Mouse (Mus musculus): ENCODE measurements around the gene Cpsf4l. TPM values are rescaled to one million over a fixed set of nuclear protein-coding genes. Genes with fewer than 3 reads are reported as not detected.

Gene Cpsf4l
- polyA plus RNA-seq, 1 experiment = 0.84 TPM

DNA sequence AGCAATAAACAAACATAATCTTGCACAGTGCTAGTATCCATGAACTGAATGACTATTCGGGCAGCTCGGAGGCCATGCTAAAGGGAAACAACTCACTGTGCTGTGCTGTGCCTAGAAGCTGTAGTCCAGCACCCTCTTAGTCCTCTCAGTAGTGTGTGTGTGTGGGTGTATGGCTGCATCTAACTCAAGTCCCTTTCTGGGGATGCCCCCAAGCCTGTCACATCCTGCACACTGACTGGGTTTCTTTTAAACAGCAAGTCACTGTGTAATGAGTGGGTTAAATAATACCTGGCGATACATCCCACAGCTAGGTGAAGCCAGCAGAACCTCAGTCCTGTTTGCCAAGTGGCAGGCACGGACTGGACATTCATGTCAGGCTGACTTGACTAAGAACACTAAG, 51.1 kb downstream of the Cpsf4l start:
- Histone ChIP-seq H3K4me1 (replicated peaks; ENCODE audit: control insufficient read depth, insufficient read depth, low read length) (no peaks in the 10 kb centered on the region), H3K27ac (ENCODE audit: control insufficient read depth, insufficient read depth, low read length) (no peak overlapping the region), H3K4me3 (ENCODE audit: control insufficient read depth, insufficient read depth, low read length) (no peak overlapping the region), H3K27me3 (ENCODE audit: control insufficient read depth, insufficient read depth, low read length) (no peaks in the 10 kb centered on the region), H3K36me3 (ENCODE audit: control insufficient read depth, insufficient read depth, low read length) (peaks cover 88% of the 10 kb centered on the region)
- TF ChIP-seq POLR2A (IDR thresholded peaks at IDR 0.05; ENCODE audit: control insufficient read depth, extremely low read depth, insufficient read depth, low read length, poor library complexity) (no peak), CTCF (IDR thresholded peaks at IDR 0.05; ENCODE audit: borderline replicate concordance, control insufficient read depth, extremely low read depth, insufficient read depth, low read length, poor library complexity) (no peak)
- WGBS = 94% methylated on average over 4 of the region's 4 CpGs
- no peak for DNase-seq

DNA sequence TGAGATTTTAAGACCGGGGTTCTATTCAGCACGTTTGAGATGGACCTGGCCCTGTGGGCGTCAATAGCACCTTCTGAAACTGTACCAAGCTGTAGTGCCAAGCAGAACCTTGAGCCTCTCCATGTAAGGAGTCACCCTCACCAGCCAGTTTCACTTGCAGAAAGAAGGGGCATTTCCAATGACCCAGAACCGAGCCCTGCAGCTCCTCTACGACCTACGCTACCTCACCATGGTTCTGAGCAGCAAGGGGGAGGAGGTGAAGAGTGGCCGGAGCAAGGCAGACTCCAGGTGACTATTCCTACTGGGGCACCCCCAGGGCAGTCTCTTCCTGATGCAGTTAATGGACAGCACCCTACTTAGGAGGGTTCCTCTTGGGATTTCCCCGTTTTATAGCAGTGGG, 51.5 kb downstream of the Cpsf4l start:
- no peaks in the 10 kb centered on the region for H3K4me1 ChIP-seq (replicated peaks; ENCODE audit: control insufficient read depth, insufficient read depth, low read length)
- no peak overlapping the region for H3K4me3 ChIP-seq (ENCODE audit: control insufficient read depth, insufficient read depth, low read length)
- no peaks in the 10 kb centered on the region for H3K27me3 ChIP-seq (ENCODE audit: control insufficient read depth, insufficient read depth, low read length)
- TF ChIP-seq CTCF (IDR thresholded peaks at IDR 0.05; ENCODE audit: borderline replicate concordance, control insufficient read depth, extremely low read depth, insufficient read depth, low read length, poor library complexity) = no peak
- TF ChIP-seq POLR2A (IDR thresholded peaks at IDR 0.05; ENCODE audit: control insufficient read depth, extremely low read depth, insufficient read depth, low read length, poor library complexity) = no peak
- DNase-seq = no peak
- 96% methylated on average over 8 of the region's 8 CpGs for WGBS
- H3K36me3 ChIP-seq (ENCODE audit: control insufficient read depth, insufficient read depth, low read length) = peaks cover 85% of the 10 kb centered on the region
- H3K27ac ChIP-seq (ENCODE audit: control insufficient read depth, insufficient read depth, low read length) = no peak overlapping the region

DNA sequence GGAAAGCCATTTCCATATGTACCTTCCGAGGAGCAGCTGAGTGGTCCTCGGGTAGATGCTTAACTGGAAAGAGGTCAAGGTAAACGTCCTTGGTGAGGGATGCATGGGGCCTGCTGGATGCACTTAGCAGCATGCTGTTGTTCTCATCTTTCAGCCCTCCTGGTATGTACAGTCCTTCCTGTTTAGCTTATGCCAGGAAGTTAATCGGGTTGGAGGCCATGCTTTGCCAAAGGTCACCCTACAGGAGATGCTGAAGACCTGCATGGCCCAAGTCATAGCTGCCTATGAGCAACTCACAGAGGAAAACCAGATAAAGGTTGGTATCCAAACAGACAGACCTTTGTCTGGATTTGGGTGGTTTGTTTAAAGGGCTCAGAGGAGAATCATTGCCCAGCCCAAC, 52.6 kb downstream of the Cpsf4l start:
- WGBS = 79% methylated on average over 4 of the region's 4 CpGs
- H3K36me3 ChIP-seq (ENCODE audit: control insufficient read depth, insufficient read depth, low read length) = peaks cover 90% of the 10 kb centered on the region

DNA sequence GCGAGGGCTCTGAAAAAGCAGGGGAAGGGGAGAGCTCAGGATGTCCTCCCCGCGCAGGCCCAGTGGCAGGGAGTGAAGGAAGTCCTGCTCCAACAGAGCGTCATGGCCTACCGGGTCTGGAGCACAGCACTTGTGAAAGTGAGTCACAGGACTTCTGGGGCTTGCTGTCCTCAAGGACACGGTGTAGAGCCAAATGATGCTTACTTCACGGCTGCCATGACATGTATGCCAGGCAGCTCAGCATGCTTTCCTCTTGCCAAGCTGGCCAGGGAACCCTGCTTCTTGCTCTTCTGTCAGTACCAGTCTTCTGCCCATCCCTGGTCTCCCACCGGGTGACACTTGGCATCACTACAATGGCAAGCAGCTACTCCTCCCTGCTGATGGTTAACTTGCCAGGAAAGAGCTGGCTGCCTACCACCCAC, 53.3 kb downstream of the Cpsf4l start:
- Histone ChIP-seq H3K27ac (ENCODE audit: control insufficient read depth, insufficient read depth, low read length) (no peak overlapping the region), H3K36me3 (ENCODE audit: control insufficient read depth, insufficient read depth, low read length) (peaks cover 88% of the 10 kb centered on the region), H3K4me3 (ENCODE audit: control insufficient read depth, insufficient read depth, low read length) (no peak overlapping the region), H3K27me3 (ENCODE audit: control insufficient read depth, insufficient read depth, low read length) (no peaks in the 10 kb centered on the region), H3K4me1 (replicated peaks; ENCODE audit: control insufficient read depth, insufficient read depth, low read length) (no peaks in the 10 kb centered on the region)
- WGBS = 97% methylated on average over 8 of the region's 8 CpGs
- DNase-seq = no peak
- TF ChIP-seq POLR2A (IDR thresholded peaks at IDR 0.05; ENCODE audit: control insufficient read depth, extremely low read depth, insufficient read depth, low read length, poor library complexity) = no peak
- TF ChIP-seq CTCF (IDR thresholded peaks at IDR 0.05; ENCODE audit: borderline replicate concordance, control insufficient read depth, extremely low read depth, insufficient read depth, low read length, poor library complexity) = no peak

More for the DNA sequence above, 52.6 kb downstream of the Cpsf4l start:
- no peak overlapping the region for H3K4me3 ChIP-seq (ENCODE audit: control insufficient read depth, insufficient read depth, low read length)
- H3K27me3 ChIP-seq (ENCODE audit: control insufficient read depth, insufficient read depth, low read length) = no peaks in the 10 kb centered on the region
- H3K4me1 ChIP-seq (replicated peaks; ENCODE audit: control insufficient read depth, insufficient read depth, low read length) = no peaks in the 10 kb centered on the region
- DNase-seq = no peak
- H3K27ac ChIP-seq (ENCODE audit: control insufficient read depth, insufficient read depth, low read length) = no peak overlapping the region
- no peak for TF ChIP-seq POLR2A (IDR thresholded peaks at IDR 0.05; ENCODE audit: control insufficient read depth, extremely low read depth, insufficient read depth, low read length, poor library complexity)
- no peak for TF ChIP-seq CTCF (IDR thresholded peaks at IDR 0.05; ENCODE audit: borderline replicate concordance, control insufficient read depth, extremely low read depth, insufficient read depth, low read length, poor library complexity)

DNA sequence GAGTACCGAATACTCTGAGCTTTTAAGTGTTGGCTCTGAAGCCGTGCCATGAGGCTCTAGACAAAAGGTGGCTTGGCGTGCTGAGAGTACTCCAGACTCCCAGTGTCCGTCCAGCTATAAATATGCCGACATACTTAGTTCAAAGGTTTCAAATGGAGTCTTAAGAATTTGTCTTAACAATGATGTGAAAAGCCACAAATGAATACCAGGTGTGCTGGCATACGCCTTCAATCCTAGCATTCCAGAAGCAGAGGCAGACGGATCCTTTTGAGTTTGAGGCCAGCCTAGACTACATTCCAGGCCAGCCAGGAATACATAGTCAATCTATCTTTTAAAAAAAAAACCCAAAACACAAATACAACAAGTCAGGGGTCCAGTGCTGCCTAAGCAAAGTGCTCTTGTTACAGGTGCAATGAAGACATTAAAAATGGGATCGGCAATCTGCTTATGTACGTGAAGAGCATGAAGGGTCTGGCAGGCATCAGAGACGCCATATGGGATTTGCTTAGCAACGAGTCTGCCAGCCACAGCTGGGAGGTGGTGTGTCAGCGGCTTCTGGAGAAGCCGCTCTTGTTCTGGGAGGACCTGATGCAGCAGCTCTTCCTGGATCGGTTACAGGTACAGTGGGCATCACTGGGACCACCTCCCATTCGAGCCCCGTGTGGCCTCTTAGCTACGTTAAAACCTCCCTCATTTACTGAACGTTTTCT, 55.1 kb downstream of the Cpsf4l start:
- WGBS = 93% methylated on average over 18 of the region's 18 CpGs
- Histone ChIP-seq H3K4me1 (replicated peaks; ENCODE audit: control insufficient read depth, insufficient read depth, low read length) (peaks cover 5% of the 10 kb centered on the region), H3K4me3 (ENCODE audit: control insufficient read depth, insufficient read depth, low read length) (no peak overlapping the region), H3K27me3 (ENCODE audit: control insufficient read depth, insufficient read depth, low read length) (no peaks in the 10 kb centered on the region), H3K27ac (ENCODE audit: control insufficient read depth, insufficient read depth, low read length) (no peak overlapping the region), H3K36me3 (ENCODE audit: control insufficient read depth, insufficient read depth, low read length) (peaks cover 72% of the 10 kb centered on the region)
- TF ChIP-seq POLR2A (IDR thresholded peaks at IDR 0.05; ENCODE audit: control insufficient read depth, extremely low read depth, insufficient read depth, low read length, poor library complexity) = no peak
- DNase-seq = no peak

DNA sequence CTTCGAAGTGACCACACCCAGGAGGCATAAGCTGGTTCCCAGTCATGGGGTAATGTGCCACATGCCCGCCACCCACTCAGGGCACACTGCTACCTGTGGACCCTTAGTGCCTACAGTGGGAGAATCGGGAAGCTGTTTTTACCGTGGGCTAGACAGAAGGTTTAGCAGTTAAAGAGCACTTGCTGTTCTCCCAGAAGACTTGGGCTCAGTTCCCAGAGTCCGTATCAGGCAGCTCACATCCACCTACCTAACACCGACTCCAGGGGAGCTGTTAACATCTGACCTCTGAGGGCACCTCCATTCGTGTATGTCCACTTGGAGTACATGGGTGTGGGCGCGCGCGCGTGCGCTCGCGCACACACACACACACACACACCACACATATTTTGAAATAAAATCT, 55.7 kb downstream of the Cpsf4l start:
- Histone ChIP-seq H3K4me1 (replicated peaks; ENCODE audit: control insufficient read depth, insufficient read depth, low read length) (peaks cover 6% of the 10 kb centered on the region), H3K36me3 (ENCODE audit: control insufficient read depth, insufficient read depth, low read length) (peaks cover 66% of the 10 kb centered on the region), H3K27me3 (ENCODE audit: control insufficient read depth, insufficient read depth, low read length) (no peaks in the 10 kb centered on the region), H3K27ac (ENCODE audit: control insufficient read depth, insufficient read depth, low read length) (no peak overlapping the region), H3K4me3 (ENCODE audit: control insufficient read depth, insufficient read depth, low read length) (no peak overlapping the region)
- TF ChIP-seq POLR2A (IDR thresholded peaks at IDR 0.05; ENCODE audit: control insufficient read depth, extremely low read depth, insufficient read depth, low read length, poor library complexity) = no peak
- TF ChIP-seq CTCF (IDR thresholded peaks at IDR 0.05; ENCODE audit: borderline replicate concordance, control insufficient read depth, extremely low read depth, insufficient read depth, low read length, poor library complexity) = no peak
- no peak for DNase-seq
- WGBS = 97% methylated on average over 15 of the region's 15 CpGs

DNA sequence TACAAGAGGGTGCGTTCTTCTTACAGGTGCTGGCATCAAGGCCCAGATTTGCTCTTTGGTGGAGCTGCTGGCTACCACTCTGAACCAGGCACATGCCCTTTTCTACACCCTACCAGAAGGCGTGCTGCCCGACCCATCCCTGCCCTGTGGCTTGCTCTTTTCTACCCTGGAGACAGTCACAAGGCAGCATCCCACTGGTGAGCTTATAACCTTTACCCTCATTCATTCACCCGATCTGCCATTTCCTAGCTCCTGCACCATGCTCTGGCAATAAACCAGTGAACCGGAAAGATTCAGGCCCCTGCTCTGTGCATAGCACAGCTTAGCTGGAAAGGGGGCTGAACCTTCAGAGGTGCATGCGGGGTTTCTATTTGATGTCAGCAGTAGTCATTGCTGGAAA, 57.3 kb downstream of the Cpsf4l start:
- no peak for DNase-seq
- no peaks in the 10 kb centered on the region for H3K27me3 ChIP-seq (ENCODE audit: control insufficient read depth, insufficient read depth, low read length)
- H3K4me1 ChIP-seq (replicated peaks; ENCODE audit: control insufficient read depth, insufficient read depth, low read length) = peaks cover 14% of the 10 kb centered on the region
- TF ChIP-seq CTCF (IDR thresholded peaks at IDR 0.05; ENCODE audit: borderline replicate concordance, control insufficient read depth, extremely low read depth, insufficient read depth, low read length, poor library complexity) = no peak
- no peak for TF ChIP-seq POLR2A (IDR thresholded peaks at IDR 0.05; ENCODE audit: control insufficient read depth, extremely low read depth, insufficient read depth, low read length, poor library complexity)
- H3K36me3 ChIP-seq (ENCODE audit: control insufficient read depth, insufficient read depth, low read length) = peaks cover 53% of the 10 kb centered on the region
- 95% methylated on average over 6 of the region's 6 CpGs for WGBS
- H3K4me3 ChIP-seq (ENCODE audit: control insufficient read depth, insufficient read depth, low read length) = no peak overlapping the region
- H3K27ac ChIP-seq (ENCODE audit: control insufficient read depth, insufficient read depth, low read length) = no peak overlapping the region
